12 mouse cellular contexts compared by ENCODE assay signal in genomic region chr11:116990231-116990630, GRCm38 (mm10).
DNase-seq lines count a peak whose midpoint lies in the region; ATAC-seq and TF ChIP-seq lines count a peak whose summit lies in the region.
"Had no signal": no experiment of that assay in that cellular context is flagged by ENCODE, and none has a peak within 500 bp of the region (broad histone marks: within the 10 kb centered on the region; RNA-seq: fewer than 3 reads in every experiment).

No protein-coding gene starts in this region.

- peaks cover 10% of the 10 kb centered on the region for H3K27me3 ChIP-seq in kidney, postnatal 0 days (ENCODE audit: insufficient read depth, low read length)
- peaks cover 15% of the 10 kb centered on the region; the same call in 1 of the 2 replicates for H3K27me3 ChIP-seq in kidney, embryonic 16.5 days (ENCODE audit: insufficient read depth, low read length)
- H3K27me3 ChIP-seq in midbrain, postnatal 0 days (ENCODE audit: insufficient read depth, low read length) = no peaks in the 10 kb centered on the region
- peaks cover 3% of the 10 kb centered on the region for H3K27me3 ChIP-seq in midbrain, embryonic 11.5 days (ENCODE audit: control insufficient read depth, insufficient read depth, low read length)
- no peaks in the 10 kb centered on the region for H3K27me3 ChIP-seq in hindbrain, embryonic 14.5 days (ENCODE audit: control insufficient read depth, insufficient read depth, low read length)
- peaks cover 17% of the 10 kb centered on the region for H3K27me3 ChIP-seq in stomach, embryonic 15.5 days (replicated peaks)

- DNase-seq in kidney, postnatal 0 days (ENCODE audit: low spot score) = peak; percentile 37
- peak; percentile 59 for DNase-seq in midbrain, postnatal 0 days (ENCODE audit: low spot score)
- no peak for DNase-seq in midbrain, embryonic 11.5 days (ENCODE audit: low spot score, missing footprints)
- DNase-seq in hindbrain, embryonic 14.5 days (ENCODE audit: low spot score) = peak; percentile 44
- DNase-seq in thymus, postnatal 4 days = no peak
- DNase-seq: adrenal gland, postnatal 14 days; cerebellum, adult 11-12 months; heart, postnatal 10 days had no signal

- no peak overlapping the region for H3K4me2 ChIP-seq in kidney, postnatal 0 days (ENCODE audit: low read length)
- H3K4me2 ChIP-seq in kidney, embryonic 16.5 days (replicated peaks; ENCODE audit: low read depth, low read length) = no peak overlapping the region
- no peak overlapping the region for H3K4me2 ChIP-seq in midbrain, postnatal 0 days (ENCODE audit: low read depth, low read length, poor library complexity, severe bottlenecking)
- H3K4me2 ChIP-seq in midbrain, embryonic 11.5 days = no peak overlapping the region
- no peak overlapping the region for H3K4me2 ChIP-seq in hindbrain, embryonic 14.5 days (replicated peaks)
- no peak overlapping the region for H3K4me2 ChIP-seq in stomach, embryonic 15.5 days
- H3K4me2 ChIP-seq: limb, embryonic 12.5 days had no signal

- no peak for TF ChIP-seq CTCF in kidney, postnatal 0 days (IDR thresholded peaks at IDR 0.05; ENCODE audit: low read depth)
- no peak for TF ChIP-seq CTCF in midbrain, postnatal 0 days (IDR thresholded peaks at IDR 0.05)

- H3K4me3 ChIP-seq in kidney, postnatal 0 days (replicated peaks; ENCODE audit: low read depth, low read length) = no peak overlapping the region
- H3K4me3 ChIP-seq in kidney, embryonic 16.5 days (ENCODE audit: low read length) = no peak overlapping the region
- no peak overlapping the region for H3K4me3 ChIP-seq in midbrain, postnatal 0 days (ENCODE audit: low read depth, low read length)
- no peak overlapping the region for H3K4me3 ChIP-seq in midbrain, embryonic 11.5 days (ENCODE audit: low read depth, low read length)
- H3K4me3 ChIP-seq in hindbrain, embryonic 14.5 days (replicated peaks; ENCODE audit: low read length) = no peak overlapping the region
- no peak overlapping the region for H3K4me3 ChIP-seq in stomach, embryonic 15.5 days (replicated peaks)
- H3K4me3 ChIP-seq: limb, embryonic 12.5 days had no signal

- no peak overlapping the region for H3K27ac ChIP-seq in kidney, postnatal 0 days
- H3K27ac ChIP-seq in kidney, embryonic 16.5 days (ENCODE audit: low read length) = no peak overlapping the region
- H3K27ac ChIP-seq in midbrain, postnatal 0 days (ENCODE audit: low read depth, low read length) = no peak overlapping the region
- H3K27ac ChIP-seq in midbrain, embryonic 11.5 days (ENCODE audit: low read depth, low read length) = no peak overlapping the region
- H3K27ac ChIP-seq in hindbrain, embryonic 14.5 days = peak overlapping the region; percentile 56
- H3K27ac ChIP-seq in stomach, embryonic 15.5 days = peak overlapping the region; percentile 31; the same call in 1 of the 2 replicates
- H3K27ac ChIP-seq: limb, embryonic 12.5 days had no signal

- WGBS in kidney, postnatal 0 days = 72% methylated on average over 7 of the region's 7 CpGs
- 77% methylated on average over 7 of the region's 7 CpGs for WGBS in kidney, embryonic 16.5 days
- WGBS in midbrain, postnatal 0 days = 65% methylated on average over 7 of the region's 7 CpGs
- WGBS in midbrain, embryonic 11.5 days = 85% methylated on average over 7 of the region's 7 CpGs
- 40% methylated on average over 7 of the region's 7 CpGs for WGBS in hindbrain, embryonic 14.5 days
- WGBS in stomach, embryonic 15.5 days = 56% methylated on average over 7 of the region's 7 CpGs

- H3K9me3 ChIP-seq in kidney, postnatal 0 days (replicated peaks; ENCODE audit: low read length) = no peaks in the 10 kb centered on the region
- no peaks in the 10 kb centered on the region for H3K9me3 ChIP-seq in kidney, embryonic 16.5 days (ENCODE audit: low read length)
- no peaks in the 10 kb centered on the region for H3K9me3 ChIP-seq in midbrain, postnatal 0 days (ENCODE audit: low read length)
- no peaks in the 10 kb centered on the region for H3K9me3 ChIP-seq in midbrain, embryonic 11.5 days (ENCODE audit: control insufficient read depth, low read length)
- H3K9me3 ChIP-seq in hindbrain, embryonic 14.5 days (ENCODE audit: control insufficient read depth, low read length) = no peaks in the 10 kb centered on the region
- no peaks in the 10 kb centered on the region for H3K9me3 ChIP-seq in stomach, embryonic 15.5 days
- H3K9me3 ChIP-seq: limb, embryonic 12.5 days had no signal

- H3K4me1 ChIP-seq in kidney, postnatal 0 days (replicated peaks; ENCODE audit: insufficient read depth, low read length) = no peaks in the 10 kb centered on the region
- H3K4me1 ChIP-seq in kidney, embryonic 16.5 days (ENCODE audit: insufficient read depth, low read length) = no peaks in the 10 kb centered on the region
- H3K4me1 ChIP-seq in midbrain, postnatal 0 days (ENCODE audit: insufficient read depth, low read length) = peaks cover 8% of the 10 kb centered on the region; the same call in 1 of the 2 replicates
- no peaks in the 10 kb centered on the region; the same call in 1 of the 2 replicates for H3K4me1 ChIP-seq in midbrain, embryonic 11.5 days (ENCODE audit: control insufficient read depth, insufficient read depth, low read length)
- H3K4me1 ChIP-seq in hindbrain, embryonic 14.5 days (replicated peaks; ENCODE audit: control insufficient read depth, insufficient read depth, low read length) = peaks cover 27% of the 10 kb centered on the region
- peaks cover 19% of the 10 kb centered on the region for H3K4me1 ChIP-seq in stomach, embryonic 15.5 days

- no peak for ATAC-seq in kidney, postnatal 0 days (replicated peaks; ENCODE audit: low FRiP score, low read depth)
- no peak for ATAC-seq in kidney, embryonic 16.5 days (ENCODE audit: low FRiP score, low TSS enrichment)
- no peak for ATAC-seq in midbrain, postnatal 0 days (ENCODE audit: low FRiP score)
- ATAC-seq in midbrain, embryonic 11.5 days (ENCODE audit: low FRiP score) = no peak
- 0 out of 2 replicates have a peak, but pooled peaks have one; percentile 25 for ATAC-seq in hindbrain, embryonic 14.5 days (ENCODE audit: low FRiP score)
- ATAC-seq in stomach, embryonic 15.5 days (ENCODE audit: insufficient read depth, low FRiP score, low read depth) = no peak; the same call in 1 of the 2 replicates
- ATAC-seq in monocyte, adult 5-6 weeks (replicated peaks; ENCODE audit: insufficient number of reproducible peaks, low FRiP score, low TSS enrichment, poor library complexity, severe bottlenecking) = no peak

- no peaks in the 10 kb centered on the region for H3K36me3 ChIP-seq in kidney, postnatal 0 days (ENCODE audit: insufficient read depth, low read length)
- no peaks in the 10 kb centered on the region for H3K36me3 ChIP-seq in kidney, embryonic 16.5 days (ENCODE audit: insufficient read depth, low read length)
- H3K36me3 ChIP-seq in midbrain, postnatal 0 days (ENCODE audit: insufficient read depth, low read length) = peaks cover 13% of the 10 kb centered on the region; the same call in 1 of the 2 replicates
- H3K36me3 ChIP-seq in midbrain, embryonic 11.5 days (ENCODE audit: control insufficient read depth, insufficient read depth, low read length) = no peaks in the 10 kb centered on the region
- peaks cover 20% of the 10 kb centered on the region for H3K36me3 ChIP-seq in hindbrain, embryonic 14.5 days (replicated peaks; ENCODE audit: control insufficient read depth, insufficient read depth)
- no peaks in the 10 kb centered on the region for H3K36me3 ChIP-seq in stomach, embryonic 15.5 days
- H3K36me3 ChIP-seq: limb, embryonic 12.5 days had no signal

- no peak overlapping the region for H3K9ac ChIP-seq in kidney, postnatal 0 days (ENCODE audit: low read depth, low read length)
- H3K9ac ChIP-seq in kidney, embryonic 16.5 days (replicated peaks; ENCODE audit: low read length) = no peak overlapping the region
- no peak overlapping the region for H3K9ac ChIP-seq in midbrain, postnatal 0 days (replicated peaks; ENCODE audit: low read length, poor library complexity, severe bottlenecking)
- no peak overlapping the region for H3K9ac ChIP-seq in midbrain, embryonic 11.5 days (ENCODE audit: low read length)
- no peak overlapping the region for H3K9ac ChIP-seq in hindbrain, embryonic 14.5 days
- no peak overlapping the region for H3K9ac ChIP-seq in stomach, embryonic 15.5 days
- H3K9ac ChIP-seq: limb, embryonic 12.5 days had no signal

Comparison
In these comparisons a context has a peak if more than half of its experiments do, and no peak if none do; other contexts are left out.
1. DNase-seq: peak in kidney, postnatal 0 days (single experiment), midbrain, postnatal 0 days (single experiment) and hindbrain, embryonic 14.5 days (single experiment); none in midbrain, embryonic 11.5 days (single experiment) and thymus, postnatal 4 days (single experiment).
2. H3K27ac ChIP-seq: peak in hindbrain, embryonic 14.5 days (single experiment) and stomach, embryonic 15.5 days (single experiment); none in kidney, postnatal 0 days (single experiment), kidney, embryonic 16.5 days (single experiment), midbrain, postnatal 0 days (single experiment) and midbrain, embryonic 11.5 days (single experiment).